Mouse (Mus musculus): ENCODE results near the gene Gm45837.

The Gm45837 gene

DNA sequence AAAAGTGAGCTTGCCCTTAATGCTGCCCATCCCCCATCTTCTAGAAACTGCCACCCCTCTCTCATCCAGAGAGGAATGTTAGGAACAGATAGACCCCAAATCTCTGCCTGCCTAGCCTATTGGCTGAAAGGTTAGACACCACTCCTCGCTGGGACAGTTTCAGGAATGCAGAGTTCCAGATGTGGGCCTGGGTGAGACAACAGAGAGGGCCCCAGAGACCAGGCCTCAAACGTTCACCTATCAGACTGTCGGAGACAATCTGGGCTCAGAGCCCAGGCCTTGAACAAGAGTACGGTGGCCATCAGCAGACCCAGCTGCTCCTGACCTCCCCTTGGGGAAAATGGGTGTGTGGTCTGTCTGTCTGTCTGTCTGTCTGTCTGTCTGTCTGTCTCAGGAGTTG, 17.7 kb upstream of the Gm45837 start:
- no peak for DNase-seq

DNA sequence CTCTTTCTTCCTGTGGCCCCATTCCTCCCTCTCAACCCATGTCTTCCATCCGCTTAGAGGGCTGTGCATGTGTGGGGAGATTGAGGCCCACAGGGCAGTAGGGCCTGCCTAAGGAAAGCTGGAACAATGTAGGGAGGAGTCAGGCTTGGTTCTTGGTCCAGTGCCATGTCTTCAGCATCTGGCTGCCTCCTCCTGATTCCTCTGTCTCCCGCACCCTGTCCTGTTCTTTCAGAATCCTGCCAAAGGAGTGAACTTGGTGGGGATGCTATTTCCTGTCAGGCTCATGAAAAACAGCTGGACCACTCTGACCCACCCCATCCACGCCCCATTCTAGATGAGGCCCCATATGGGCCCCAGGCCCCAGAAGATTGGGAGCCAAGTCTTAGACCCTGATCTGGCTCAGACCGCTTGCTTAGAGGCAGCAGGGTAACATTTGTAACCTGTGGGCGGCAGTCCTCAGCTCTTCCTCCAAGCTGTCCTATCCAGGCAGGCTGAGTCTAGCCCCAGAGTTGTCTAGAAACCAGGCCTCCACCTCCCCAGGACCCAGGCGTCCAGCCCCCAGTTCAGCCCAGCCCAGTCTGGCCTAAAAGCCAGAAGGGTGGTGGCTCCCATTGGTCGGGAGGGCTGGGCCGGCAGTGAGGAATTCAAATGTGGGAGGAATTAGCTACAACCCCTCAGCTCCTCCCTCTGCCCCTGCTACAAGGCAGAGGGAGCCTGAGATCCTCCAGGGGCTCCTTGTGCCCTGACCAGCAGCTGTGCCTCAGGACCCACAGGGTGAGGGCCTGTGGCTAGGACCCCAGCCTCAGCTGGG, 16.8 kb upstream of the Gm45837 start:
- no peak for DNase-seq

DNA sequence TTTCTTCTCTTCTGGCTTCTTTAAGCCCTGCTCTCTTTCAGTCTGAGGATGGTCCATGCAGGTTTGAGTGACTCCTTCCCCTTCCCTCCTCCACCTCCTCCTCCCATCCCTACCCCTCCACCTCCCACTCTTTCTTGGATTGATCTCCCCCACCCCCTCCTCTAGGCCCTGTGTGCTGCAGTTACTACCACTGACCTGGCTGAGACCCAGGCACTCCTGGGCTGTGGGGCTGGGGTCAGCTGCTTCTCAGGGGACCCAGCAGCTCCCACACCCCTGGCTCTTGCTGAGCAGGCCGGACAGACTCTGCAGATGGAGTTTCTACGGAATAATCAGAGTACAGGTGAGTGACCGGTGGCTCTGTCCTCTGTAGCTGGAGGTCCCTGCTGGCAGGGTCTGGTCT, 16.1 kb upstream of the Gm45837 start:
- no peak for DNase-seq

DNA sequence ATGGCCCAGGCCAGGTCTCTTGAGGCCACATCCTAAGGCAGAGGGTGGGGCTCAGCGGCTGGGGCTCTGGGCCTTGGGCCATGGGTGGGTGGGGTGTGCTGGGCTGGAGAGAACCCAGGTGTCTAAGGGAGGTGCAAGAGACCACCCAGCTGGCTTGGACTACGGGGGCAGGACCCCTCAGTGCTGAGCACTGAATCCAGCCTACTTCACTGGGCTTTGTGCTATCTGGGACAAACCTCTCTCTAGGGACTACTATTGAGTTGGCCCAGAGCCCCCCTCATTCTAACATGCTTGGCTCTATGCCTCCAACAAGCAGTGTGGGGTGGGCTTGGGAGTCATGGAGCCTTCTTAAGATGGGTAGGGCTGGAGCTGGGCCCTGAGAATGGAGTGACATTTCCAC, 15.2 kb upstream of the Gm45837 start:
- no peak for DNase-seq

DNA sequence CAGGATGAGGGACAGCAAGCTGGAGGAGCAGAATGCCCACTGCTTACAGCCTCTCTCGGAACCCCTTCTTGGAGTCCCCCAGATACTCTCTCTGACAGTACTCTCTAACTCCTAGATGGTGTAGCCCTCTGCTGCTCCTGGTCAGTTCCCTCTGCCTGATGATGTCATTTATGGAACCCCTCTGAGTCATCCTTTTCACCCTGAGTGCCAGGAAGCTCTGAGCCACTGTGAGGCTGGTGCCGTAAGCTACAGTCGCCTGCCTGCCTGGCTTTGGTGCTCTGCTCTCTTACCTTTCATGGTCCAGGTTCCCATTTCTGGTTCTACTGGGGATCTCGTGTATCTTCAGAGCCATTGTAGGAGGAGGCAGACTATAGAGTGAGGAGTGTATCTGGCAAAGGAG, 13.5 kb upstream of the Gm45837 start:
- DNase-seq: no peak

DNA sequence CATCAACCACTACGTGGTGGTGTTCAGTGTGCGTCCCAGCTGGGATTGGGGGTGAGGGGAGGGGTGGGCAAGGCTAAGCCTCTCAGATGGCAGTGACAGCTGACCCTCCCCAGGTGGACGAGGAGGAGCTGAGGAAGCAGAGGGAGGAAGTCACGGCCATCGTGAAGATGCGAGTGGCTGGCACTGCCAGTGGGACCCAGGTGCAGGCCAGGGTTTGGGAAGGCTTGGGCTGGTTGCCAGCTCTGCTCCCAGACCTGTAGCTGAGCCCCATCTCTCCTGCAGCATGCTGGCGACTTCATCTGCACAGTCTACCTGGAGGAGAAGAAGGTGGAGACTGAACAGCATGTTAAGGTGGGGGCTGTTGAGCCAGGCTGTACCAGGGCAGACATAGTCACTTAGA, 9.2 kb upstream of the Gm45837 start:
- no peak for DNase-seq

DNA sequence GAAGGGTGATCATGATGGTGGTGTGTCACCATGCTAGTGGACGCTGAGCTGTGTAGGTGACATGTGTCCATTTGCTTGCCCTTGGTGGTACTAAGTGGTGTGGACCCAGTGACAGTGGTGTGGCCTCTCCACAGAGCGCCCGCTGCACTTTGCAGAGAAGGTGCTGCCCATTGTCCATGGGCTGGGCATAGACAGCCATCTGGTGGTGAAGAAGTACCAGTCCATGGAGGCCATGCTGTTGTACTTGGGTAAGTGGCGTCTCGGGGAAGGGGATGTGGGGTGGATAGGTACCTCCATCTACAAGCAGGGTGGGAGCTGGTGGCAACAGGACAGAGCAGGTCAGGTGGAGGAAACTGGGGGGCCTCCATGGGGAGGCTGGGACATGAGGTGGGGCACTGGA, 6.9 kb upstream of the Gm45837 start:
- no peak for DNase-seq

DNA sequence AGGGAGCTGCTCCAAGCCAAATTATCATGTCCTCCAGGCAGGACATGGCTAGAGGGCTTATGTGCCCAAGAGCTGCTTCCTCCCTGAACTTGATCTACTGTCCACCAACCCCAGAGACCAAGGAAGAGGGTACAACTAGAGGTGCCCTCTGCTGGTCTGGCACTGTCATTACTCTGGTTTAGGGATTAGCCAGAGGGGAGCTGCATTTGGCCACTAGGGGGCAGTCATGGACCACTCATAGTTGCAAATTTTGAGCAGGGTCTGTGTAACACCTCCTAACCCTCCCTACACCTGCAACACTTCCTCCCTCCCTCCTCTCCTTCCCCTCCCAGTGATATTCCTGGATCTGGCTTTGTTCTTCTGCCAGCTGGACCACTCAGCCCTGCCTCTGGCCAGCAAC, 2.1 kb downstream of the Gm45837 start:
- peak; percentile 74 for DNase-seq

DNA sequence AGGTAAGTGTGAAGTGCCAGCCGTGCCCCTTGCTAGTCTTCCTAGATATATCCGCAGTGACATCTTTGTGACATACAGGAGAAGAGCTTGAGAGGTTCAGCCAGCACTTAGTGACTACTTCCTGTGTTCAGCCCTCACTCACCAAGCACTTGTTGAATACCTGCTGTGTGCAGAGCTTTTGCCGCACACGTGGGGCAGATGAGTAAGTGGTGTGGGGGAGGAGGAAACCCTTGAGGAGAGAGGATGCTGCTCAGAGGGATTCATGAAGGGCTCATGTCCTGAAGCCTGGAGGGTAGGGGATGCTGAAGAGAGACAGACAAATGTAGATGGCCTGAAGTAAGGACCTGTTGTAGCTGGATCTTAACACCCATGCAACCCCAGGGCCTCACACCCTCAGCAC, 3.5 kb downstream of the Gm45837 start:
- DNase-seq: no peak

DNA sequence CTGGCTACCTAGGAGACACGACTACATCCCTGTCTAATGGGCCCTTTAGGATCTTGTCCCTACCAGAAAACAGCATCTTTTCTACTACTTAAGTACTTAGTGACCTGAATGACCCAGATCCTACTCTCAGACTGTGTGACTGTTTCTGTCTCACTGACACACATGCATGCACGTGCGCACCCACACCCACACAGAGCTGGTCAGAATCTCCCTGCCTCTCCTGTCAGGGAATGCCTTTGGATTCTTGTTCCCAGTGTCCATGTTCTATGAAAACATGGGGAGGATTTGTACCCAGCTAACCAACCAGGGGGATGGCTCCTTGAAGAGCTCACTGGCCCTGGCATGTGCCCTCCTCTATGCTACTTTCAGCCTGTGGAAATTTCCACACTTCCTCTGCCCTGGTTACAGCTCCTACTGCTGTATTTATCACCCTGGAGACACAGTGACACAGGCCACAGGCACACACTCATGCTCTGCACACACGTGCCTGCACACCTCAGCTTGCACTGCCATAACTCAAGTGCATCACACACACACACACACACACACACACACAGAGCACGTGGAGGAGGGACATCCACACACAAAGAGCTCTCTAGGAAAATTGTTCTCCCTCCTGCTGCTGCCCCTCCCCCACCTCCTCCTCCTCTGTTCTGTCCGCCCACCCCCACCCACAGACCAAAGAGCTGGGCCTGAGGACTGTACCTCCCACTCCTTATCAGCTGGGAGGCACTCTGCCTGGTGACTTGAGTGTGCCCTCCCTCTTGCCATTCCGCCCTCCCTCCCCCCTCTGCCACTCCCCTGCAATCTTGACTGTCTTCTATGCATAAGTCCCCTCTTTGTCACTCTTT, 4.2 kb downstream of the Gm45837 start:
- DNase-seq: peak; percentile 55

DNA sequence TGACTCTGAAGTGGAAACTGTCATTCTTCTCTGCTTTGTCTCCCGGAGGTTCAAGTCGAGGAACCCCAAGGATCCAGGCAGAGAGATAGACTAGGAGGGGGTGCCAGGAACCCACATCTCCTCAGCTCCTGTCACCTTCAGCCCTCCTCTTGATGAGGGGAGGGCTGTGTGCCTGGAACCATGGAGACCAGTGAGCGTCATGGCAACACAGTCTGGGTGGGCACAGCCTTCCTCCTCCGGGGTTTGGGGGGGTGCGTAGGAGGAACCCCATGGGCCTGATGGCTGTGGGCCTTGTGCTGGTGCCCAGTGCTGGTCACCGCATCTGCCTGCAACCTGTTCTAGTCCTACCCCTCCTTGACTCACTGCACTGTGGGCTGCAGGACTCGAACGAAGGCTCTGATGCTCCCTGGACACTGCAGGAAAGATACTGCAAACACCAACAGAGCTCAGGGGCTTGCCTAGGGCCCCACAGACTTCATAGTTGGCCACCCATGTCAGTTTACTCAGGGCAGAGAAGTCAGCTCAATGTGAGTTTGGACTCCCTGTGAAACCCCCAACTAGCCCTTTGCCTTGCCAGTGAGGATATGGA, 4.9 kb downstream of the Gm45837 start:
- DNase-seq: peak; percentile 51

DNA sequence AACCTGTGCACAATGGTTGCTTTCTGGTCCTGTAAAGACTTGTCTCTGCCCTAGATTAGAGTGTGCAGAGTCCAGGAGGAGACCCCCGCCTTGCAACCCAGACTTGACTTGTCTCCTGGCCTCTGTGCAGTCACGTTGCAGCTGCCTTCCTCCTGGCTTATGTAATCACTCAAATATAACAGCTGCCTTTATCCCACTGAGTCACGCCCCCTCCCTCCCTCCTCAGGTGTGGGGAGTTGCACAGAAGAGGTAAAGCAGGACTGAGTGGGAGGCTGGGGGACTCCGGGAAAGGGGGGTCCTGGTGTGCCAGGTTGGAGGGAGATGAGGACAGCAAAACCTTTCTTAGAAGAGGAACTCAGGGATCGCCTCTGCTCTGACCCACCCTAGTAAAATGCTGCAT, 5.7 kb downstream of the Gm45837 start:
- DNase-seq: no peak

DNA sequence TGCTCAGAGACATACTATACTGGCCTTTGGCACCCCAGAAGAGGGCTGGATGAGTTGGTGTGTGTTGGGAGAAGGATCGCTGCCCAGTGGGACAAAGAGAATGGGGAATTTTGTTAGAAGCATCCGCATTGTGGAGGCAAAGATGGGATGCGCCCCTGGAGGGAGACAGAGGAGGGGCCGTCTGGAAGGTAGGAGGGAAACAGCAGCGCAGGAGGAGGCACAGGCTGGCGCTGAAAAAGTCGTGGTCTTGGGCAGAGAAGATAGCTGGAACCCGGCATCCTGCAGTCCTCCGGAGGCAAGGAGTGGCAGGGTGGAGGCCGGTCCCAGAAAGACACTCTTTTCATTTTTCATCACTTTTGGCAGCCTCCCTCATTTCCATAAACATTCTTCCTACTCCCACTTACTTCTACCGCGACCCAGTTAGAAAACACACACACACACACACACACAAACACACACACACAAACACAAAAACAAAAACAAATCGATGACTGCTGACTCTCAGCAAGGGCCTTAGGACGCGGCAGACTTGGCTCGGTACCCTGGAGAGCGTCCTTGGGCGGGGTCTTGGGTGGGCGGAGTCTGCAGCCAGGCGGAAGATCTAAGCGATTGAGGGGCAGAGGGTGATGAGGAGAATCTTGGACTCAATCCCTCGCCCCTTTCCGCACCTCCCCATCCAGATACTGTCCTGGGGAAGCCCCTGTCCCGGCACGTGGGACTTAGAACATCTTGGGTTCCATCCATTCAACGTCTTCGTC, 8.5 kb downstream of the Gm45837 start:
- DNase-seq: no peak

DNA sequence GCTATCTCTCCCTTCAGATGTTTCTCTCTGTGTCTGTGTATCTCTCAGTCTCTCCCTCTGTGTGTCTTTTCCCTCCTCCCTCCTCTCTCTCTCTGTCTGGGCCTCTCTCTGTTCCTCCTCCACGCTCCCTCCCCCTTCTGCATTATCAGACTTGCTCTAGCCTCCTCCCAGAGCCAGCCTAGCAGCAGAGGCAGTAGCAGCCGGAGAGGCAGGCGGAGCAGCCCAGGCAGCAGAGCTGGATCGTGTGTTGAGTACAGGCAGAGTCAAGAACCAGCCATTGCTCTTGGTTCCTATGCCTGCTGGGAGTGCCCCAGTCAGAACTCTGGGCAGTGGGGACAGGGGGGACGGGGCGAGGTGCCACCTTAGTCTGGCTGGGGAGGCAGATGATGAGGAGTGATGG, 10.8 kb downstream of the Gm45837 start, which contains the start of gene Pde2a:
TSS of gene Pde2a (plus strand) at position 163 of the 400 bp plus-strand sequence.
- DNase-seq: peak; percentile 88

DNA sequence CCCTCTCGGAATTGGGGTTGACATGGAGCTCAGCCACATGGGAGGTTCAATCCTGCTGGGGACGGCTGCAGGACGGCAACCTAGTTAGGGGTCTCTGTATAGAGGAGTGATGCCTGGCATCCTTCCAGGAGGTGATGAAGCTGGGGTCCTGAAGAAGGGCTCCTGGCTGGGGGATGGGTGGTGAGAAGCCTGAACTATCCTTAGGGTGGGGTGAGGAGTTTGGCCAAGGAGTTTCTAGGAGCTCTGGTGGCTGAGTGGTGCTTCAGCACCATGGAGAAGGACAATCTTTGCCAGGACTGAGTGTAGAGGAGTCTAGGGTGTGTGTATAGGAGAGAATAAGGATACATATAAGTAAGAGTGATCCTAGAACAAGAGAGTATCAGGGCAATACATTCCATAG, 11.4 kb downstream of the Gm45837 start:
- DNase-seq: no peak

DNA sequence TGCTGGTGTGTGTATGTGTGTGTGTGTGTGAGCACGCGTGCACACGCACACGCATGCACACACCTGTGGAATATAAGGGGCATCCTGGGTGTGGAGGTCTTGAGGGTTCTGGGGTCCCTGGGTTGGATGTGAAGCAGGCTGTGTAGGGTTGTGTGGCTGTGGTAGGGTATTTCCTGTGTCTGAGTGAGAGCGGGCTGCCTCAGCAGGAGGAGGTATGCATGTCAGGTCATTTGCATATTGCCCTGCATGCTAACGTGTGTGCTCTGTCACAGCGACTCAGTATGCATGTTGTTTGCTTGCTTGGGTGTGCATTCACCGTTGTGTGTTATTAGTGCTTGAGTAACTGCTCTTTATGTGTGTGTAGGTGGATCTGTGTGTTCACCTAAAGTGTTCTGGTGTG, 12.0 kb downstream of the Gm45837 start:
- DNase-seq: no peak

DNA sequence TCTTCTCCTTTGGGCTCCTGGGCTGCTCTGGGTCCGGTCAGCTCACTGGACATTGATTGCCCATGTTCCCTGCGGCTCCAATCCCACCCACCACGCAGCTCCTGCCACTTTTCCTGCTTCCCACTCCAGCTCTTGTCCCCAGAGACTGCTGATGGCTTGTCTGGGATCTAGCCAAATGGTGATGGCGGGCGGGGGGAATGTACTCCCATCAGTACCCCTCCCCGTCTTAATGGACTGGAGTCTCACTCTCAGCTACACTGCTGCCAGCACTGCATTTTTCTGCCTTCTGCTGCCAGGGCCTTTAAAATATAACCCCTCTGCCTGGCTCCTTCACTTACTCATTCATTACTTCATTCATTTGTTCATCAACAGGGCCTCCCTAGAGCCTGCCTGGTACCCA, 13.3 kb downstream of the Gm45837 start:
- no peak for DNase-seq

DNA sequence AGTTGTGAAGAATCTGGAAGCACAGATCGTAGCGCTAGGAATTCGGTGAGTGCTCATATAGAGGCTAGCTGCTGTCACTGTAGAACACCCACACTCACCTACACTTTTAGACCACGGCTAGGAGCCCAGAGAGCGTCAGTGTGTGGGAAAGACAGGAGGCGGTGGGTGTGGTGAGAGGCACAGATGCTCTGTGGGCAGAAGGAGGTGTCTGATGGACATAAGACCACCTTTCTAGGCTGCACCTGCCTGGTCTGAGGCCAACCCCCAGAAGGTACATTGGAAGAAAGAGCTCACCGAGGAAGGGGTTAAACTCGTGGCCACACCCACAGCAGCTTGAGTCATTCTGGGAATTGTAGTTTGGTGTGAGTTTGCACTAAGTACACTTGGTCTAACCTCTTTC, 16.0 kb downstream of the Gm45837 start:
- DNase-seq: no peak

DNA sequence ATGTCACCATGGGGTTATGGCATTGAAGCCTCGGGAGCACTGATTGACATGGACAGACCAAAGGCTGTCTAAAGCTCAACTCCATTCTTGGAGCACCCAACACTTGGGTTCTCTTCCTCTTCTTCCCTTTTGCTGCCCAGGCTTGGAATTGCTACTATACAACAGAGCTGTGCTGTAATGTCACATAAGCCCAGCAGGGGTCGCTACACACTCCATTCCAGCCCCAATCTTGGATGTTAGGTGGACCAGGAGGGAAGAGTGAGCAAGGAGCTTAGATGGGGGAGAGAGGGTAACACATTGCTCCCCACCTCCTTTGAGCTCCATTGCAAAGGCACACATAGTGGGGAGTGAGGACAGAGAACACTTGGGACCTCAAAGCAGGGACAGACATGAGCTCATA, 17.1 kb downstream of the Gm45837 start:
- DNase-seq: no peak

DNA sequence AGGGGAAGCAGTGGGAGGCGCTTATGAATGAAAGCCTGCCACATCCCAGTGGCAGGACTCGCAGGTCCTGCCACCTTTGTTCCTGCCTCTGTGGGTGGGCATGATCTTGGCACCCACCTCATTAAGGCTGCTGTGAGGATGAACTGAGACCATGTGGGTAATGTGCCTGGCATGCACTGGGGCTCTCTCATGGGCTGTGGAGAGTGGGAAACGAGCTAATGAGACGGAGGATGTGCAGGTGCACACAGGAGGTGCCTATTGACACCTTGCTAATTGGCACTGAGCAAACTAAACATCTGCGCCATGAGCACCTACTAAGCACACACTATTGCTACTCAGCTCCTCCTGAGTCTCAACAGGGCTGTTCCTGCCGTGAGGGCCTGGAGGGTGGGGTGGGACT, 24.4 kb downstream of the Gm45837 start:
- no peak for DNase-seq

DNA sequence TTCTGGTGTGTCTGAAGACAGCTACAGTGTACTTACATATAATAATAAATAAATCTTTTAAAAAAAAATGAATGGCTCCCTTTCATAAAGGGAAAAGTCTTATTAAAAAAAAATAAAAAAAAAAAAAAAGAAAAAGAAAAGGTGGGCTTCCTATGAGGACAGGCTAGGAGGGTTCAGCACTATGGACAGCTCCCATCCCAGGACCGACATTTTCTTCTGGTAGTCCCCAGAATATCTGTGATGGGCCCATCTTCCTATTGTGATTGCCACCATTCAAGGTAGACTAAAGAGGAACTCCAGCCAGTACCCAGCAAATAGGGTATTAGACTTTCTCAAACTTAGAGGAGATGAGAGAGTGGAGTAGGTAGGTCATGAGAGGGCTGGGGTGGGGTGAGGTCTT, 27.2 kb downstream of the Gm45837 start:
- no peak for DNase-seq

DNA sequence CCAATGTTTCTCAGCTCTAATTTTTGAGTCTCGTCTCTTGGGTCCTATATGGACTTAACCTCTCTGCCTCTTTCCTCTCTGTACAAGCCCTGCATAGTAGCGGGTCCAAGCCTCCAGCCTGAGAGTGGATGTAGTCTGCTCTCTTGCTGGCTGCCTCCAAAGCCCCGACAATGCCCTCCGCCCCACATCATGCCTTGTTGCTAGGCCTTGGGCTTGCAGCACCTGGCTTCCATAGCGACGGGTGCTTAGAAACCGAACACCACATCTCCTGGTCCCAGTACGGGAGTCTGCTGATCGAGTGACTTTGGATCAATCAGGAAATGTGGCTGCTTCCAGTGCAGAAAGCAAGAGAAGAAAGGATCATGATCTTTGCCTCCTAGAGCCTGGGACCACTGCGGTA, 32.4 kb downstream of the Gm45837 start:
- DNase-seq: no peak

DNA sequence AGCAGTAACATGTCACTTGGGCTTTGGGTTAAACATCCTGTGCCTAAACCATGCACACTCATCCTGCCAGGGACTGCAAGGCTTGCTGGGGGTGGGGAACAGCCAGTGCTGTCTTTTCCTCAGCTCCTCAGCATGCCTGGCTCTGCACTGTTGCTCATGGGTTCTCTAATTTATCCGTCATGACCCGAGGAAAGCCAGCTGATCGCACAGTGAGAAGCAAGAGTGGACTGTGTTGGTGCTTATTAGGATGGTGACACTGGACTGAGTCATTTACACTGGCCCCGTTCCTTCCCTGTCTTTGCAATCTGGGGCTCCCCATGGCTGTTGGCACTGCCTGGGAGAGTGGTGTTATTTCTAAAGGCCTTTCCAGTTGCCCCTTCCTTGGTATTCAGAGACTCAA, 33.5 kb downstream of the Gm45837 start:
- no peak for DNase-seq

Measured in layer of hippocampus, adult 9-11 months (tissue).